Mouse (Mus musculus) CH12.LX (cell line): ENCODE data around the gene Cux1. TPM values are rescaled to one million over a fixed set of nuclear protein-coding genes. Genes with fewer than 3 reads are reported as not detected.

Experiments used
- DNase-seq: peaks from one replicate; pipeline ENCODE4 v3.0.0-alpha.2; 2013; ENCODE audit errors: extremely low read depth
- H3K27ac ChIP-seq: 2 replicates; pipeline ENCODE4 v1.5.1; 2012; ENCODE audit warnings: low read depth, mild to moderate bottlenecking, control low read depth, moderate library complexity; ENCODE audit not compliant: insufficient read depth
- H3K27me3 ChIP-seq: replicated peaks from 2 replicates; pipeline ENCODE3; 2012; ENCODE audit warnings: inconsistent platforms
- H3K36me3 ChIP-seq, 2 experiments: replicated peaks in 1 of 2; 2 replicates each; pipeline versions ENCODE3 to v1.6.1; 2012; ENCODE audit warnings: inconsistent platforms in 1 of 2, low read length in 1 of 2, mild to moderate bottlenecking in 1 of 2, mixed read lengths in 1 of 2, moderate library complexity in 1 of 2; ENCODE audit not compliant: control insufficient read depth in 1 of 2, insufficient read depth in 1 of 2
- H3K4me1 ChIP-seq, 2 experiments: 2 replicates each; pipeline ENCODE4 v1.6.1; 2012; ENCODE audit warnings: inconsistent platforms in 1 of 2, moderate library complexity in 1 of 2; ENCODE audit not compliant: insufficient read depth in 2 of 2, control insufficient read depth in 1 of 2
- H3K4me2 ChIP-seq: 2 replicates; pipeline ENCODE4 v1.6.1; 2012; ENCODE audit warnings: low read depth, mild to moderate bottlenecking, control low read depth; ENCODE audit not compliant: poor library complexity, insufficient read depth, severe bottlenecking
- H3K4me3 ChIP-seq, 3 experiments: fragments of 150-350 bp in 1 of 3; sonication (generic) in 1 of 3; replicated peaks in 1 of 3; 2 replicates each; pipeline versions ENCODE3 to v1.5.1; 2011 to 2012; ENCODE audit warnings: low read depth in 2 of 3, low read length in 2 of 3, mild to moderate bottlenecking in 2 of 3, moderate library complexity in 2 of 3, control low read depth in 1 of 3, improper control_type of control experiment in 1 of 3, inconsistent platforms in 1 of 3, mixed read lengths in 1 of 3; ENCODE audit not compliant: poor library complexity in 1 of 3
- H3K79me2 ChIP-seq: replicated peaks from 2 replicates; pipeline ENCODE4 v1.6.1; 2012; ENCODE audit warnings: mild to moderate bottlenecking, moderate library complexity; ENCODE audit not compliant: control insufficient read depth, poor library complexity, insufficient read depth, severe bottlenecking; ENCODE audit errors: extremely low read depth
- H3K9ac ChIP-seq: 2 replicates; pipeline ENCODE4 v1.6.1; 2012; ENCODE audit warnings: low read depth, mild to moderate bottlenecking, control low read depth, moderate library complexity; ENCODE audit not compliant: insufficient read depth
- H3K9me3 ChIP-seq: replicated peaks from 2 replicates; pipeline ENCODE3; 2012; ENCODE audit warnings: low read length, inconsistent platforms, mixed read lengths
- BHLHE40 ChIP-seq: IDR thresholded peaks from 2 replicates; pipeline ENCODE4 v1.6.1; 2011; ENCODE audit warnings: mild to moderate bottlenecking, low read depth, low read length, improper control_type of control experiment
- EP300 ChIP-seq: IDR thresholded peaks from 2 replicates; pipeline ENCODE4 v1.6.1; 2011; ENCODE audit warnings: low read length, improper control_type of control experiment
- ETS1 ChIP-seq: conservative IDR thresholded peaks from 2 replicates; pipeline ENCODE4 v1.6.1; 2012; ENCODE audit warnings: low read depth, mild to moderate bottlenecking, inconsistent platforms, low read length, improper control_type of control experiment, moderate library complexity
- JUN ChIP-seq: IDR thresholded peaks from 2 replicates; pipeline ENCODE4 v1.6.1; 2011; ENCODE audit warnings: low read depth, mild to moderate bottlenecking, low read length, improper control_type of control experiment, moderate library complexity; ENCODE audit not compliant: insufficient read depth
- MAFK ChIP-seq: IDR thresholded peaks from 2 replicates; pipeline ENCODE4 v1.6.1; 2011; ENCODE audit warnings: low read length, improper control_type of control experiment; ENCODE audit not compliant: insufficient replicate concordance
- MAZ ChIP-seq: IDR thresholded peaks from 2 replicates; pipeline ENCODE4 v1.6.1; 2012; ENCODE audit warnings: low read depth, mild to moderate bottlenecking, inconsistent platforms, low read length, improper control_type of control experiment, moderate library complexity
- MYC ChIP-seq: IDR thresholded peaks from 2 replicates; pipeline ENCODE4 v1.6.1; 2011; ENCODE audit warnings: low read depth, mild to moderate bottlenecking, improper control_type of control experiment, low read length
- NELFE ChIP-seq: IDR thresholded peaks from 2 replicates; pipeline ENCODE4 v1.6.1; 2011; ENCODE audit warnings: low read depth, low read length, improper control_type of control experiment
- NRF1 ChIP-seq: IDR thresholded peaks from 2 replicates; pipeline ENCODE4 v1.6.1; 2014; ENCODE audit warnings: low read depth, mild to moderate bottlenecking, inconsistent platforms, low read length, improper control_type of control experiment, moderate library complexity
- PAX5 ChIP-seq: IDR thresholded peaks from 2 replicates; pipeline ENCODE4 v1.6.1; 2012; ENCODE audit warnings: low read length, inconsistent platforms, mixed read lengths
- POLR2A ChIP-seq: IDR thresholded peaks from 2 replicates; pipeline ENCODE4 v1.6.1; 2011; ENCODE audit warnings: low read depth, mild to moderate bottlenecking, improper control_type of control experiment, low read length
- SMC3 ChIP-seq: IDR thresholded peaks from 2 replicates; pipeline ENCODE4 v1.6.1; 2011; ENCODE audit warnings: low read depth, low read length, improper control_type of control experiment
- USF1 ChIP-seq: IDR thresholded peaks from 2 replicates; pipeline ENCODE4 v1.6.1; 2014; ENCODE audit warnings: low read depth, mild to moderate bottlenecking, inconsistent platforms, low read length, improper control_type of control experiment
- ZC3H11A ChIP-seq: IDR thresholded peaks from 2 replicates; pipeline ENCODE4 v1.6.1; 2012; ENCODE audit warnings: low read depth, mild to moderate bottlenecking, inconsistent platforms, low read length, improper control_type of control experiment
- ZMIZ1 ChIP-seq: IDR thresholded peaks from 2 replicates; pipeline ENCODE4 v1.6.1; 2012; ENCODE audit warnings: low read depth, mild to moderate bottlenecking, inconsistent platforms, low read length, improper control_type of control experiment
- dilution Hi-C: fragments of 300-500 bp; cut with MboI; formaldehyde crosslinking; loops from 2 replicates; pipeline ENCODE4 v1.14.3; 2020; ENCODE audit warnings: low sequenced_read_pairs; ENCODE audit not compliant: extremely low pct_unique_long_range_greater_than_20kb, extremely low pct_ligation_motif_present
- in situ Hi-C: fragments of 300-500 bp; cut with MboI; formaldehyde crosslinking; loops from 3 replicates; pipeline ENCODE4 v1.14.3; 2019; ENCODE audit warnings: low sequenced_read_pairs, low pct_ligation_motif_present, low pct_unique_long_range_greater_than_20kb, mixed read lengths
- polyA plus RNA-seq: library from polyadenylated mRNA; unstranded; fragments of >175 nt; gene quantifications from 2 replicates; pipeline ENCODE4 v1.2.1, GENCODE M21; 2012; ENCODE audit warnings: low read depth; ENCODE audit not compliant: insufficient read length
- total RNA-seq, 2 experiments: library from RNA; depleted of rRNA; stranded (reverse); fragments of 300-350 nt in 1 of 2; fragments of >200 nt in 1 of 2; gene quantifications; 2 replicates each; pipeline ENCODE4 v1.2.3; 2012 to 2014

The Cux1 gene
- total and polyA plus RNA-seq, 3 experiments = 12.4 to 21.9 (median 19.6) TPM

DNA sequence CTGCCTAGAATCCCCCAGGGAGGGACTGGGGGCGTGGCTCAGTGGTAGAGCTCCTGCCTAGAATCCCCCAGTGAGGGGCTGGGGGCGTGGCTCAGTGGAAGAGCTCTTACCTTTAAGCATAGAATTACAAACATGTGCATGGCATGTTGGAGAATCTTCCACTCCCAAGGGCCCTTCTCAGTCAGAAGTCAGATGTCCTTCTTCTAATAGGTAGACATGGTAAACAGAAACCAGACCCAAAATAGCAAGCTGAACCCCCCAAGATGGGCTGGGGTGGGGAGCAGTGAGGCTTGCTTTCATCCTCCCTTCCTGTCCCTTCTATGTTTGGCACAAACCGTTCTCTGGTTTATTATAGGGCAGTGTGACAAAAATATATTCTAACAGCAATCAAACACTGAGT is 45.6 kb downstream of the Cux1 start:
- Histone ChIP-seq H3K9me3 (no peaks in the 10 kb centered on the region), H3K4me2 (no peak overlapping the region), H3K9ac (no peak overlapping the region), H3K79me2 (peaks cover 2% of the 10 kb centered on the region; the same call in 1 of the 2 replicates)
- no peak for DNase-seq
- no peak for TF ChIP-seq MAFK
- TF ChIP-seq, all 38 proteins: peak for 0
- peaks cover 0 to 15% of the 10 kb centered on the region in 2 experiments; a peak in 2 of 4 replicates for H3K4me1 ChIP-seq
- H3K4me3 ChIP-seq = no peak overlapping the region
- dilution Hi-C loops (no loop called here), in situ Hi-C loops (no loop called here)
- H3K27me3 ChIP-seq = no peaks in the 10 kb centered on the region
- H3K36me3 ChIP-seq = peaks cover 0 to 7% of the 10 kb centered on the region in 2 experiments
- no peak overlapping the region for H3K27ac ChIP-seq

DNA sequence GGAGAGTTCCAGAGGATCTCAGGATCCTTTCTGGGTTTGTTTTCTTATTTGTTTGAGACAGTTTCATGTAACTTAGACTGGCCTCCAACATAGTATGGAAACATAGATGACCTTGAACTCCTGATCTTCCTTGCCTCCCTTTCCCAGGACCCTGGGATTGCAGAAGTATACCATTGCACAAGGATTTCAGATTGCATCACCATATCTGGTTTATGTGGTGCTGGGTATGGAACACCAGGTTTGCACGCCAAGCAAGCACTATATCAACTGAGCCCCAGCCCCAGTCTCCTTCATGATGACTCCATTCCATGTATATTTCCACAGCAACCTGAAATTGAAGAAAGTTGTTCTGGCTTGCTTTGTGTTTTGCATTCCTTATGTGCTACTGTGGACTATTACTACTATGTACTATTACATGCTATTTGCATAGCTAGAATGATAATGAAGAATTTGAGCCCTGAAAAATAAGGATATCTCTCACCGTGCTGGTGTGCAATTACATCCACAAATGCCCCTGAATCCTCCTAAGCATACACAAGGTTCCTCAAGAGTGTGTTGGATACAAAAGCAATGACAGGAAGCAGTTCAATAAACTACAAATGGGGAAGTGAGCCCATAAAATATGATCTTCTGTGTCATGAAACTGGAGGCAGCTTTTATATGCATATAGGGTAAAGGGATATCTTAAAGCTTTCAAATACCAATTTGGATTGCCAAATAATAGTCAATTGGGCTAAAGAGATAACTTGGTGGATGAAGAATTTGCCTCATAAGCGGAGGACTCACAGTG is 48.4 kb downstream of the Cux1 start:
- Histone ChIP-seq H3K4me1 (peaks cover 0 to 15% of the 10 kb centered on the region in 2 experiments; a peak in 2 of 4 replicates), H3K27ac (no peak overlapping the region), H3K9ac (no peak overlapping the region), H3K36me3 (peaks cover 0 to 9% of the 10 kb centered on the region in 2 experiments), H3K27me3 (no peaks in the 10 kb centered on the region), H3K9me3 (no peaks in the 10 kb centered on the region), H3K79me2 (no peaks in the 10 kb centered on the region; the same call in 1 of the 2 replicates), H3K4me2 (no peak overlapping the region), H3K4me3 (no peak overlapping the region)
- DNase-seq = no peak
- dilution Hi-C loops (no loop called here), in situ Hi-C loops (no loop called here)
- TF ChIP-seq PAX5 = no peak
- TF ChIP-seq JUN = no peak
- TF ChIP-seq MAFK = no peak
- no peak for TF ChIP-seq POLR2A
- no peak for TF ChIP-seq MYC
- TF ChIP-seq ZMIZ1 = no peak
- no peak for TF ChIP-seq USF1
- TF ChIP-seq EP300 = no peak
- no peak for TF ChIP-seq ZC3H11A
- TF ChIP-seq BHLHE40 = no peak
- TF ChIP-seq NRF1 = no peak
- TF ChIP-seq ETS1 = no peak
- no peak for TF ChIP-seq SMC3
- no peak for TF ChIP-seq MAZ
- no peak for TF ChIP-seq NELFE
